Mouse (Mus musculus): ENCODE measurements around the gene Atxn7l1. TPM values are rescaled to one million over a fixed set of nuclear protein-coding genes. Genes with fewer than 3 reads are reported as not detected.
A peak's percentile ranks its signal among the peaks of the same experiment; 100 is the strongest.

Atxn7l1 gene
- polyA plus RNA-seq, 1 experiment = 129 TPM

DNA sequence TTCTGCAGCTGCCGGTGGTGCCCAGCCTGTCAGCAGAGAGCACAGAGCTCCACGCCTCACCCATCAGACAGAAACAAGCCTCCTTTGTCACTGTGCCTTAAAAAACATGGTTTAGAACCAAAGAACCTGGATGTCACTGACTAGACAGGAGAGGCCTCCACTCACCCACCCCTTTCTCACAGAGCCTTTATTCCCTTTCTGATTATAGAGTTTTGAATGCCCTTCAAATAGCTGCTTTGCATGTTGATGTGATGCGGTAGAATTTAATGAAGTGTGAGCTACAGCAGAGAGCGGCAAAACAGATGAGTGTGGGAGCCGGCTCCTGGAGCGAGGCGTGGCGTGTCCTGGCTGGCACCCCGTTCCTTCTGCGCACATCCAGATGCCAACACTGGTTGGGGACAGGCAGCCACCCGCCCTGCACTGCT, 77.6 kb downstream of the Atxn7l1 start:
- Histone ChIP-seq H3K36me3 (ENCODE audit: control insufficient read depth, insufficient read depth, low read length) (no peaks in the 10 kb centered on the region), H3K4me1 (replicated peaks; ENCODE audit: control insufficient read depth, insufficient read depth, low read length) (no peaks in the 10 kb centered on the region), H3K4me3 (ENCODE audit: control insufficient read depth, insufficient read depth, low read length) (no peak overlapping the region), H3K27ac (ENCODE audit: control insufficient read depth, insufficient read depth, low read length) (no peak overlapping the region), H3K27me3 (ENCODE audit: control insufficient read depth, insufficient read depth, low read length) (no peaks in the 10 kb centered on the region)
- TF ChIP-seq POLR2A (IDR thresholded peaks at IDR 0.05; ENCODE audit: control insufficient read depth, extremely low read depth, insufficient read depth, low read length, poor library complexity) = no peak
- no peak for DNase-seq
- 93% methylated on average over 11 of the region's 11 CpGs for WGBS

DNA sequence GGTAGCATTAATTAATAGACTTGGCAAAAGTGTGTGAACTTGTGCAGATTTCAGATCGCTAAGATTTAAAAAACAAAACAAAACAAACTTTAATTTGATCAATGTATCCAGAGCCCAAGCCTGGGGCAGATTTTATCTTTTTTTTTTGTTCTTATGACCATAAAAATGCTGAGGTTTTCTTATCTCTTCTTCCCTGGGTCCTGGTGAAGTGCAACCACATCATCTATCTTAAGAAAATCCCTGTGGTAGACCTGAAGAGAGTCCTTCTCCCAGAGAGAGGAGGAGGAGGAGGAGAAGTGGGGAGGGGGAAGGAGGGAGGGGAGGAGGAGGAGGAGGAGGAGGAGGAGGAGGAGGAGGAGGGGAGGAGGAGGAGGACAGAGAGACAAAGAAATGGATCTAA, 78.5 kb downstream of the Atxn7l1 start:
- no peak overlapping the region for H3K27ac ChIP-seq (ENCODE audit: control insufficient read depth, insufficient read depth, low read length)
- no peaks in the 10 kb centered on the region for H3K27me3 ChIP-seq (ENCODE audit: control insufficient read depth, insufficient read depth, low read length)
- H3K4me3 ChIP-seq (ENCODE audit: control insufficient read depth, insufficient read depth, low read length) = no peak overlapping the region
- TF ChIP-seq CTCF (IDR thresholded peaks at IDR 0.05; ENCODE audit: borderline replicate concordance, control insufficient read depth, extremely low read depth, insufficient read depth, low read length, poor library complexity) = no peak
- TF ChIP-seq POLR2A (IDR thresholded peaks at IDR 0.05; ENCODE audit: control insufficient read depth, extremely low read depth, insufficient read depth, low read length, poor library complexity) = no peak
- H3K36me3 ChIP-seq (ENCODE audit: control insufficient read depth, insufficient read depth, low read length) = no peaks in the 10 kb centered on the region
- DNase-seq = no peak
- WGBS = 86% methylated on average over 1 of the region's 1 CpGs
- no peaks in the 10 kb centered on the region for H3K4me1 ChIP-seq (replicated peaks; ENCODE audit: control insufficient read depth, insufficient read depth, low read length)

DNA sequence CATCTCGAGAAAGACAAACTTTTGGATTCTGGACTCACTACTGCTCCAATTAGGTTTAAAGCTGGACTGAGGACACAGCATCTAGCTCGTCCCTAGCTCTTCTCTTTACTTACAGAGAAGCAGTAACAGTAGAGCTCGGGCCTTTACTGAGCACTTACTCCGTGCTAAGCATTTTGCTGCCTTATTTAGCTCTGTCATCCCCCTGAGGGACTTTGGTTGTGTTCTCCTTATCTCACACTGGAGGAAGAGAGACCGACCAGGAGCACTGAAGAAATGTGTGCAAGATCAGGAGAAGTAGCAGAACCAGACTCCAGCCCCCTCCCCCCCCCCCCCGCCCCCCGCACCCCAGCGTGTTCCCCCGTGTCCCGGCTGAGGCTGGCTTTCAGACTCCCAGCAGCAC, 79.1 kb downstream of the Atxn7l1 start:
- no peaks in the 10 kb centered on the region for H3K27me3 ChIP-seq (ENCODE audit: control insufficient read depth, insufficient read depth, low read length)
- DNase-seq = no peak
- H3K4me1 ChIP-seq (replicated peaks; ENCODE audit: control insufficient read depth, insufficient read depth, low read length) = no peaks in the 10 kb centered on the region
- H3K36me3 ChIP-seq (ENCODE audit: control insufficient read depth, insufficient read depth, low read length) = no peaks in the 10 kb centered on the region
- no peak overlapping the region for H3K4me3 ChIP-seq (ENCODE audit: control insufficient read depth, insufficient read depth, low read length)
- H3K27ac ChIP-seq (ENCODE audit: control insufficient read depth, insufficient read depth, low read length) = no peak overlapping the region
- TF ChIP-seq CTCF (IDR thresholded peaks at IDR 0.05; ENCODE audit: borderline replicate concordance, control insufficient read depth, extremely low read depth, insufficient read depth, low read length, poor library complexity) (no peak), POLR2A (IDR thresholded peaks at IDR 0.05; ENCODE audit: control insufficient read depth, extremely low read depth, insufficient read depth, low read length, poor library complexity) (no peak)
- 94% methylated on average over 10 of the region's 10 CpGs for WGBS

DNA sequence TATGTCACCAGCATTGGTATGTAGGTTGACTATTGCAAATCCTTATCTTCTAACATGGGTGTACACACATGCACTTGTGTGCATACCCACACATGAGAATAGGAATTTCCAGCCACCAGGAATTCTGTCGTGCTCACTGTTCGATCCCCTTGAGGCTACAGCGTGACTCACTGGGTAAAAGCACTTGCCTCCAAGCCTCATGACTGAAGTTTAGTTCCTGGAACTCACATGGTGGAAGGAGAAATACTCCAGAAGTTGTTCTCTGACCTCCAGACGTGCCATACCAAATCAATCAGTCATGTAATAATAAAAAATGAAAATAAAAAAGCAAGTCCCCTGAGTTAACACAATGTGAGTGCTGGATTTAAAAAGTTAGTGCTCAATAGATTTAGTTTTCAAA, 87.8 kb downstream of the Atxn7l1 start:
- H3K4me3 ChIP-seq (ENCODE audit: control insufficient read depth, insufficient read depth, low read length) = no peak overlapping the region
- WGBS = 90% methylated on average over 4 of the region's 4 CpGs
- no peak for TF ChIP-seq CTCF (IDR thresholded peaks at IDR 0.05; ENCODE audit: borderline replicate concordance, control insufficient read depth, extremely low read depth, insufficient read depth, low read length, poor library complexity)
- no peak for TF ChIP-seq POLR2A (IDR thresholded peaks at IDR 0.05; ENCODE audit: control insufficient read depth, extremely low read depth, insufficient read depth, low read length, poor library complexity)
- H3K27me3 ChIP-seq (ENCODE audit: control insufficient read depth, insufficient read depth, low read length) = no peaks in the 10 kb centered on the region
- 0 out of 2 replicates have a peak, but pooled peaks cover 3% of the 10 kb centered on the region for H3K4me1 ChIP-seq (replicated peaks; ENCODE audit: control insufficient read depth, insufficient read depth, low read length)
- no peaks in the 10 kb centered on the region for H3K36me3 ChIP-seq (ENCODE audit: control insufficient read depth, insufficient read depth, low read length)
- DNase-seq = no peak
- no peak overlapping the region for H3K27ac ChIP-seq (ENCODE audit: control insufficient read depth, insufficient read depth, low read length)

- 74% methylated on average over 13 of the region's 13 CpGs for WGBS
- DNase-seq = no peak
- Histone ChIP-seq H3K36me3 (ENCODE audit: control insufficient read depth, insufficient read depth, low read length) (no peaks in the 10 kb centered on the region), H3K27me3 (ENCODE audit: control insufficient read depth, insufficient read depth, low read length) (no peaks in the 10 kb centered on the region), H3K27ac (ENCODE audit: control insufficient read depth, insufficient read depth, low read length) (no peak overlapping the region), H3K4me3 (ENCODE audit: control insufficient read depth, insufficient read depth, low read length) (no peak overlapping the region), H3K4me1 (replicated peaks; ENCODE audit: control insufficient read depth, insufficient read depth, low read length) (0 out of 2 replicates have a peak, but pooled peaks cover 3% of the 10 kb centered on the region)
- TF ChIP-seq POLR2A (IDR thresholded peaks at IDR 0.05; ENCODE audit: control insufficient read depth, extremely low read depth, insufficient read depth, low read length, poor library complexity) = no peak
- no peak for TF ChIP-seq CTCF (IDR thresholded peaks at IDR 0.05; ENCODE audit: borderline replicate concordance, control insufficient read depth, extremely low read depth, insufficient read depth, low read length, poor library complexity)
Measured at GRCm38 (mm10) chr12:33235771-33236323, 88.4 kb downstream of the Atxn7l1 start.

GRCm38 (mm10) chr12:33236344-33237049, 89.0 kb downstream of the Atxn7l1 start:
- Histone ChIP-seq H3K4me1 (replicated peaks; ENCODE audit: control insufficient read depth, insufficient read depth, low read length) (0 out of 2 replicates have a peak, but pooled peaks cover 3% of the 10 kb centered on the region), H3K27ac (ENCODE audit: control insufficient read depth, insufficient read depth, low read length) (no peak overlapping the region), H3K27me3 (ENCODE audit: control insufficient read depth, insufficient read depth, low read length) (no peaks in the 10 kb centered on the region), H3K36me3 (ENCODE audit: control insufficient read depth, insufficient read depth, low read length) (no peaks in the 10 kb centered on the region), H3K4me3 (ENCODE audit: control insufficient read depth, insufficient read depth, low read length) (no peak overlapping the region)
- peak; percentile 4 for DNase-seq
- TF ChIP-seq CTCF (IDR thresholded peaks at IDR 0.05; ENCODE audit: borderline replicate concordance, control insufficient read depth, extremely low read depth, insufficient read depth, low read length, poor library complexity) (no peak), POLR2A (IDR thresholded peaks at IDR 0.05; ENCODE audit: control insufficient read depth, extremely low read depth, insufficient read depth, low read length, poor library complexity) (no peak)
- 95% methylated on average over 11 of the region's 11 CpGs for WGBS
